In genomic region chr8:84485864-84486263, GRCm38 (mm10) we compare ENCODE assay signal across 9 mouse cellular contexts.
DNase-seq lines count a peak whose midpoint lies in the region; ATAC-seq and TF ChIP-seq lines count a peak whose summit lies in the region.
"Had no signal": no experiment of that assay in that cellular context is flagged by ENCODE, and none has a peak within 500 bp of the region (broad histone marks: within the 10 kb centered on the region; RNA-seq: fewer than 3 reads in every experiment).

No protein-coding gene starts in this region.

- no peak overlapping the region for H3K4me2 ChIP-seq in forebrain, postnatal 0 days (ENCODE audit: low read depth)
- no peak overlapping the region for H3K4me2 ChIP-seq in forebrain, embryonic 12.5 days
- H3K4me2 ChIP-seq in hindbrain, embryonic 15.5 days: no peak overlapping the region
- H3K4me2 ChIP-seq: liver, embryonic 13.5 days had no signal

- no peak for TF ChIP-seq CTCF in forebrain, postnatal 0 days (IDR thresholded peaks at IDR 0.05; ENCODE audit: low read depth)

- H3K36me3 ChIP-seq in forebrain, postnatal 0 days (ENCODE audit: insufficient read depth): no peaks in the 10 kb centered on the region
- H3K36me3 ChIP-seq in forebrain, embryonic 12.5 days (replicated peaks): no peaks in the 10 kb centered on the region
- H3K36me3 ChIP-seq in hindbrain, embryonic 15.5 days: no peaks in the 10 kb centered on the region
- H3K36me3 ChIP-seq: liver, embryonic 13.5 days had no signal

- peak; percentile 48 for DNase-seq in forebrain, postnatal 0 days
- DNase-seq in right cerebral cortex, postnatal 14 days: peak; percentile 25
- no peak for DNase-seq in right cerebral cortex, postnatal 25 days
- DNase-seq in frontal cortex, postnatal 14 days (ENCODE audit: low spot score in 2 of 2): no peak
- DNase-seq: liver, embryonic 13.5 days had no signal

- H3K4me1 ChIP-seq in forebrain, postnatal 0 days (ENCODE audit: insufficient read depth): no peaks in the 10 kb centered on the region
- peaks cover 4% of the 10 kb centered on the region; the same call in 1 of the 2 replicates for H3K4me1 ChIP-seq in forebrain, embryonic 12.5 days
- H3K4me1 ChIP-seq in hindbrain, embryonic 15.5 days (replicated peaks): peaks cover 9% of the 10 kb centered on the region
- H3K4me1 ChIP-seq: liver, embryonic 13.5 days had no signal

- peak; percentile 18; the same call in 1 of the 2 replicates for ATAC-seq in forebrain, postnatal 0 days
- ATAC-seq in forebrain, embryonic 12.5 days (ENCODE audit: low FRiP score): no peak
- ATAC-seq in hindbrain, embryonic 15.5 days (ENCODE audit: low FRiP score, low read depth): peak; percentile 54
- ATAC-seq in megakaryocyte-erythroid progenitor cell, adult 5-6 weeks (replicated peaks; ENCODE audit: low FRiP score, low TSS enrichment, poor library complexity, severe bottlenecking): no peak
- no peak for ATAC-seq in megakaryocyte, adult 5-6 weeks (ENCODE audit: poor library complexity, severe bottlenecking)

- H3K9me3 ChIP-seq in forebrain, postnatal 0 days (ENCODE audit: low read length): no peaks in the 10 kb centered on the region
- H3K9me3 ChIP-seq in forebrain, embryonic 12.5 days: no peaks in the 10 kb centered on the region
- no peaks in the 10 kb centered on the region for H3K9me3 ChIP-seq in hindbrain, embryonic 15.5 days
- H3K9me3 ChIP-seq: liver, embryonic 13.5 days had no signal

- no peak overlapping the region for H3K4me3 ChIP-seq in forebrain, postnatal 0 days (ENCODE audit: low read depth, low read length)
- no peak overlapping the region for H3K4me3 ChIP-seq in forebrain, embryonic 12.5 days (replicated peaks)
- H3K4me3 ChIP-seq in hindbrain, embryonic 15.5 days: no peak overlapping the region
- H3K4me3 ChIP-seq: liver, embryonic 13.5 days had no signal

- no peaks in the 10 kb centered on the region for H3K27me3 ChIP-seq in forebrain, postnatal 0 days (ENCODE audit: insufficient read depth, low read length)
- H3K27me3 ChIP-seq in forebrain, embryonic 12.5 days: no peaks in the 10 kb centered on the region
- H3K27me3 ChIP-seq in hindbrain, embryonic 15.5 days: no peaks in the 10 kb centered on the region
- H3K27me3 ChIP-seq: liver, embryonic 13.5 days had no signal

- no peak overlapping the region for H3K27ac ChIP-seq in forebrain, postnatal 0 days (ENCODE audit: low read depth, low read length)
- no peak overlapping the region for H3K27ac ChIP-seq in forebrain, embryonic 12.5 days
- H3K27ac ChIP-seq in hindbrain, embryonic 15.5 days (replicated peaks): no peak overlapping the region
- H3K27ac ChIP-seq: liver, embryonic 13.5 days had no signal

- H3K9ac ChIP-seq in forebrain, postnatal 0 days: no peak overlapping the region
- H3K9ac ChIP-seq in forebrain, embryonic 12.5 days: no peak overlapping the region
- H3K9ac ChIP-seq in hindbrain, embryonic 15.5 days: no peak overlapping the region
- H3K9ac ChIP-seq: liver, embryonic 13.5 days had no signal

- WGBS in forebrain, postnatal 0 days: 36% methylated on average over 6 of the region's 7 CpGs
- 83% methylated on average over 7 of the region's 7 CpGs for WGBS in forebrain, embryonic 12.5 days
- 46% methylated on average over 7 of the region's 7 CpGs for WGBS in hindbrain, embryonic 15.5 days

Comparison
In these comparisons a context has a peak if more than half of its experiments do, and no peak if none do; other contexts are left out.
1. ATAC-seq: peak in forebrain, postnatal 0 days (single experiment) and hindbrain, embryonic 15.5 days (single experiment); none in forebrain, embryonic 12.5 days (single experiment), megakaryocyte-erythroid progenitor cell, adult 5-6 weeks (single experiment) and megakaryocyte, adult 5-6 weeks (single experiment).
2. DNase-seq: peak in forebrain, postnatal 0 days (single experiment) and right cerebral cortex, postnatal 14 days (single experiment); none in right cerebral cortex, postnatal 25 days (single experiment) and frontal cortex, postnatal 14 days (0 of 2).